Mouse (Mus musculus) induced T-regulatory cell, adult 2 months (primary cell): ENCODE data around the gene Panx3.
A peak's percentile ranks its signal among the peaks of the same experiment; 100 is the strongest.

Experiments used
- DNase-seq: peaks from one replicate; pipeline ENCODE4 v3.0.0-alpha.2; 2012; ENCODE audit warnings: low read depth

Gene Panx3

DNA sequence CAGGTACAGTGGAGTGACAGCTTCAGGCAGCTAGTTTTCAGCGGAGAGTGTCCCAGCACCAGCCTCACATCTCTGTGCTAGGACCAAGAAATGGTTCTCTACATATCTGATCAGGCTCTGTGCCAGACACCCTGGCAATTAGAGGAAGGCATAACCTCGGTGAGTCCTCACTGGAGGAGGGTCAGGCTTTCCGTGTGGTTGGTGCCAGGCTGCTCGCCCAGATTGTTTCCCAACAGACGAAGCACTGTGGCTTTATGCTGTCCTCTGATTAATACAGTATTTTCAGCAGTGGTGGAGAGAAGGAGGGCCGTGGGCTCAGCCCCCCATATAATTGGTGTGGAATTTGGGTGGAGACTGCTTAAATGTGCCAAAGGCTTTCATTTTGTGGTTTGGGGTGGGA lies at the start of gene Panx3:
Panx3 (minus strand) TSS at position 121 of the 400 bp plus-strand sequence.
- DNase-seq, result no peak

DNA sequence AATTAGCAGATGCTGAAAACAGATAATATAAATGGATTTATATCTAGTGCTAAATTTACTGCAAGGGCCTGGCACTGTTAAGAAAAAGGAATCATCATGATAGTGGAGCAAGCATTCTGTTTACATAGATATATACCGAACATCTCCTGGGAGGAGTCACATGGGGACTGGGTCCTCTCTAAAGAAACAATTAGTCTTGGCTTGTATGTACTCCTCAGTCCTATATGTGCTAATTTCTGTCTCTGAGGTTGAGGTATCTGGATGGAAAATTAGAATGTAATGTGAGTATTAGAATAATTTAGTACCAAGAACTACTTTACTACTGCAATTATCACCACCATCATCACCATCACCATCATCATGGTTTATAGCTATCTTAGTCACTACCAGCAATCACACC lies 47.1 kb upstream of the Panx3 start, which contains the start of gene Olfr160:
Olfr160 (minus strand) TSS at position 101 of the 400 bp plus-strand sequence.
- no peak for DNase-seq

DNA sequence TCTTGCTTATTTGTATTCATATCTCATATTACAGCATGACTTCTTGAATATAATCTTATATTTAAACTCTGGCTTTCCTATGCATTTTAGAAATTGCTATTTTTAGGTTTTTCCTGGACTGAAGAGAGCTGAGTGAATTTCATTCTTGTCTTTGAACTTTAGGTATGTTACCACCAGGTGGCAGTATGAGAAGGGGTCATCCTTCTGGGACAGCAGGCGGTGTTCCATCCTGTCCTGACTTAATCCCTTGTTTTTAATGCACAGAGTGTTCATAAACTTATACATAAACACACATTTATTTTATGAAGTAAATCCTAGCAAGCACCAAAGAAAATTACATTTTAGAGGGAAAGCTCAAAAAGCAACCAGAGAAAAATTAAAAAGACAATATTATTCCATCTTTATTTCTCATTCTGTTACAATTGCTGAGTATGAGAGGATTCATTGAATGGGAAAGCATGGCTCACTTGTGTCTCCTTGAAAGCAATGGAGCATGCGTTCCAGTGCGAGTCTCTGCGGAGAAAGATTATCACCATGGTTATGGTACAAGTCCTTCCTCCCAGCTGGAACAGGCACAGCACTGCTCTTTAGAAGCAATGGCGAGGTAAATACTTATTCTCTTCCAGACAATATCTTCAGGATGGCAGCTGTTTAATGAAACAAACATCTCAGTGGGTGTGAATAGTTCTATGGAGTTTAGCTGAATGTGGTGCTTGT lies 21.1 kb upstream of the Panx3 start:
- DNase-seq, result peak; percentile 29

DNA sequence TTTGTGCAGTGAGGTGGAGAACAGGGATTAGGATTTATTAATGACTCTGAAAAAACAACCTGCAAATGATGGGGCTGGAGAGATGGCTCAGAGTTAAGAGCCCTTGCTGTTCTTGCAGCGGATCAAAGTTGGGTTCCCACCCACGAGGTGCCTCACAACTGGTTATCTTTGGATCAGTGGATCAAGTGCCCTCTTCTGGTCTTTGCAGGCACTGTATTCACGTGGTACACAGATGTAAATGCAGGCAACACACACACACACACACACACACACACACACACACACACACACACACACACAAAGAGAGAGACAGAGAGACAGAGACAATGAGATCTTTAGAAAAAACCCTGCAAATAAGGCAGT lies 18.9 kb upstream of the Panx3 start:
- no peak for DNase-seq

DNA sequence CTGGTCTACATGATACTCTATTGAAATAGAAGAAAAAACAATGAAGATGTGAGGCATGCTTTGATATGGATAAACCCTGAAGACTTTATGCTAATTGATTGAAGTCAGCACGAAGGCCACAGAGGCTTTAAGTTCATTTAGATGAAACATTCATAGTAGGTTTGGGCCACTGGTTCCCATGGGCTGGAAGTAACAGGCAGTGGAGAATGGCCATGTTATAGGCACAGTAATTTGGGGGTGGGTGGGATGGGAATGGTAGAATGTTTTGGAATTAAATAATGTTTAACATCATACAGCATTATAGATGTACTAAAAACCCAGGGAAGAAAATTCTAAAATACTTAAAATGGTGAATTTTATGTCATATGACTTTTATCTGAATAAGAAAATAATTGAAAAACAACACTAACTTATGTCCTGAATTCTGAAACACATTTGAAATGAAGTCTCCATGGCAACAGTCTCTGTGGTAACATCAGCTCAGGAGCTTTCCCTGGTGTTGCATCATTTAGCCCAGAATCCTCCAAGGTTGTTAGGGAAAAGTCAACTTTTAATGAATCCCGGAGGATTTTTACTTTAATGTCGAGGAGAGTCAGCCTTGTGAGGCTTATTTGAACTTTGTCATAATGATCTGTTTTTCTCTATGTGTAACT lies 18.4 kb upstream of the Panx3 start:
- DNase-seq, result no peak

DNA sequence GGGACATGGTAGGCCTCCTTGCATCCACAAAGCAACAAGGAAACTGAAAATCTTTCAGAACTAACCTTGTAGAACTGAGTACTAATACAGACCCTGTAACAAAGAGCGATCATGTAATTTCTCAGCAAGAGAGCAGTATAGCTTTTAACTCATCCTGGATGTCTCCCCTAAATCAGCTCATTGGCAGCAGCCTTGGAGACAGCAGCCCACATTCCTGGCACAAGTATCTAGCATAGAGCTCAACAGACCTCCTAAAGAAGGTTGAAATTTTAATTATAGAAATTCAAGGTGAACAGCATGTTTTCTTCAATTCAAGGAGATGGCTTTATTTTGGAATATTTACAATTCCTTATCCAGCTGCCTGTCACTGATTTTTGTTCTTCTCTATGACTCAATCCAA lies 12.1 kb upstream of the Panx3 start:
- DNase-seq, result no peak

DNA sequence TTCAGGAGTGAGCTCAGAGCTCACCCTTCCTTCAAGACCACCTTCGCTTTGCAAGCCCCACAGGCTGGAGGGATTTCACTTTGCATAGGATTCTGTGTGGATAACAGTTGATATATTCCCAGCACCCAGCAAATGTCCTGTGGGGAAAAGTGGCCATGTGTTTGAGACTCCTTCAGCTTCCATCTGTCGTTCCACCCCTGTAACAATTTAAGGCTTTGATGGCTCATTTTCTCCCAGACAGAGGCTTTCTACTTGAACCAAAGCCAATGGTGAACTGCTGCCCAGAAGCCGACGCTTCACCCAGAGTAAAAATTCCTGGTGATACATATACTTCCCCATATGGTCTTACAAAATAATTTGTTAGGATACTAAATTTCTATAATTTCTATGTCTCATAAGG lies 6.3 kb upstream of the Panx3 start:
- no peak for DNase-seq

DNA sequence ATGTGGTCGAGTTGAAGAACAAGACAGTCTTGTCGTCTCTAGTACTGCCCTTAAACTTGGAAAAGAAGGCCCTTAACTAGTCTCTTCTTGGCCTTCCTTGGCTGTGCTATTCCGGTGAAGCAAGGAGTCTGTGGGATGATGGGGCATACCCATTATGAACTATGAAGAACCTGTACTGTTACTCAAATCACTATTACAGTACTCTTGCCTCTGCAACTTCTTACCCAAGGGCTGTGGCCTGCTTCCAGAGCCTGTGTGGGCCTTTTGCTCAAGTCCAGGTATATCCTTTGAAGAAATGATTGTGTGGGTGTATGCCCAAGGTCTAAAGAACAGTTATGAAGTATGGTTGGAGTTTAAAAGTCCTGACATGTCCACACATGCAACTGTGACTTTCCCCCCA lies 1.2 kb upstream of the Panx3 start:
- no peak for DNase-seq

DNA sequence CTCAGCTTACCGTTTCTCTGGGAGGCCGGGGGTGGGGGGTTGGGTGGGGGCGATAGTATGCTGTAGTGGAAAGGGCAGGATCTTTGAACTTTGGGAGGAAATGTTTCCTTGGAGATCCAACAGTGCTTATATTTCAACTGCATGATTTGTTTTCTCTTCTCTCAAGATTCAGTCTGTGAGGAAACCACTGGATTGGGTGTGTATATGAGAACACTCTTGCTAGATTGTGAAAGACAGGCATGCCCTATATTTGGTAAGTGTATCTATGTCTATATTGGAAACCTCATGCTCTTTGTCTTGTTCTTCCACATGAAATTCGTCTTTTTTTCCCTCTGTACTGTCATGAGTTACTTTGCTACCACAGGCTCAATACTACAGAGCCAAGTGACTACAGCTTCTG lies 643 bp upstream of the Panx3 start:
- no peak for DNase-seq

DNA sequence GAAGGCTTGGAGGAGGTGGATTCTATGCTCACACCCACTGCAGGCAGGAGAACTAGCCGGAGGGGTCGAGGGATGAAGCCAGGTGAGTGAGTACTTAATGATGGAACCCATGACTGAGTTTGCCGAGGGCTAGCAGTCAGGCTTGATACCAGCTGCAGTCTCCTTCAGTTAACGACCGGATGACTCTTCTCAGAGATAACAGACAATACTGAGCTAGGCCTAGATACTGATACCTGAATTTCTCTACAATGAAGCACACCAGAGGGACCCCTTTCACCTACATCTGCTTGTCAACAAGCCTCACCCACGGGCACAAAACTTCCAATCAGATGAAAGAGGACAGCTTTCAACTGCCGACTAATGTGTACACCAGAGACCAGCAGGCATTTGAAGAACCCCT lies 3.0 kb downstream of the Panx3 start:
- DNase-seq, result no peak

DNA sequence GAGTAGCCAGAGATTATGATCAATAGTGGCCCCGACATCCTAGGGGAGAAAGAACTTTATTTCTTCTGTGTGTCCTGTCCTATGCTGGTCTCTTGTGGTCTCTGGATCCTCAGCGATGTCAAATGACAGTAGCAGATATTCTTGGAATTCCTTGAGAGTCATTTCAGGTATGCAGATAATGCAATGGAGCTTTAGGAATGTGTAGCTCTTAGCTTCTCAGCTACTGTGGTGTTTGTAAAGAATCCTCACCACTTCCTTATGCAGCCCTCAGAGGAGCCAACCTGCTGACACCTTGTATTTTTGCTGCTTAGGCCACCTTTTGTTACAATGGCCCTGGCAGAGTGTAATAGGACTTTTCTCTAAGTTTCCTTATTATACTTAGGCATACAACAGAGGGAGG lies 4.4 kb downstream of the Panx3 start:
- DNase-seq, result no peak

DNA sequence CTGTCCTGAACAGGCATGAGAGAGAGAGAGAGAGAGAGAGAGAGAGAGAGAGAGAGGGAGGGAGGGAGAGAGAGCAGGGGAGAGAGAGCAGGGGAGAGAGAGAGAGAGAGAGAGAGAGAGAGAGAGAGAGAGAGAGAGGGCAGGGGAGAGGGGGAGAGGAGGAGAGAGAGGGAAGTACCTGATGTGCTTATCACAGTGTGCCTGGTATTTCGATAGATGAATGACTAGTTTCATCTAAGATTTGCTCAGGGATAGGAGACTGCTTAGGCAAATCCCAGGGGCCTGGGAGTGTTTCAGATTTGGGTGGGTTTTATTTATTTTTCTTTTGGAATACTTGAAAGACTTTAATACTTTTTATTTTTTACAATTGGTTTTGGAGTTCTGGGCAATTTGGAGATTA lies 5.8 kb downstream of the Panx3 start:
- DNase-seq, result no peak

DNA sequence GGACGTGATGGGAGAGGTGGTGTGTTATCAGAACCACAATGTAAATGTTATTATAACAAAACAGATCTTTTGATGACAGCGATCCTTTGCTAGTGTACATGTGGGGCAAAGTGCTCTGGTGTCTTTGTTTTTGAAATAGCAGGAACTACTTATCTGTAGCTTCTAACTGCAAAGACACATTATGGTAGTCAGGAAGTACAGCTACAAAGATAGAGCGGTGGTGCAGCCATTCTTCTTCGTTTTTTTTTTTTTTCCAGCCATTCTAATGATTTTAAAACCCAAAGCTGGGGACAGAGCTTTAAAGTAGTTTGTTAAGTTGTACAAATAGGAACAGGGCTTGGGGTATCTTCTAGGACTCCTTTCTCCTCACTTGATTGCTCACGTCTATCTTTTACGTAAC lies 9.6 kb downstream of the Panx3 start:
- DNase-seq, result no peak

DNA sequence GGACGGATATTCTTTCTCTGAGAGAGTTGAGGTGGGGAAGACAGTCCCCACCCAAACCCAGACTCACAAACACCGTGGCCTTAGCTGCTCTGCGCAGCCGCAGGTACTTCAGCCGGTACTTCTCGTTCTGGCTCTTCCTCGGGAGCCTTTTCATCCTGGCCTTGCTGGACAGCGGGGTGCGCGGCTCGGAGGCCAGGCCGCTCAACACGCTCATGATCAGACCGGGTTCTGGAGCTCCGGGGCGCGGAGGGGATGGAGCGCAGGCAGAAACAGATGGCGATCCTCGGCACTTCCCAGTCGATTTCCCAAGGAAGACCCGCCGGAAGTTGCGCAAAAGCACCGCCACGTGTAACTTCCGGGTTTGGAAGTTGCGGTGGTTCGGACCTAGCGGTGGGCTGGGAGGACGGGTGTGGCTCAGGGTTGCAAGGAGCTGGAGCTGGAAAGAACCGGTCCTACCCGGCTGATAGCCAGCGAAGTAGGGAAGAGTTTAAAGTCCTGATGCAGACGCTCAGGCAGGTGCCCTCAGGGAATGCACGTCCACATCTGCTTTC lies 12.0 kb downstream of the Panx3 start, which contains the start of gene Tbrg1:
Tbrg1 (minus strand) TSS at position 382 of the 551 bp plus-strand sequence.
- DNase-seq, result peak; percentile 74

DNA sequence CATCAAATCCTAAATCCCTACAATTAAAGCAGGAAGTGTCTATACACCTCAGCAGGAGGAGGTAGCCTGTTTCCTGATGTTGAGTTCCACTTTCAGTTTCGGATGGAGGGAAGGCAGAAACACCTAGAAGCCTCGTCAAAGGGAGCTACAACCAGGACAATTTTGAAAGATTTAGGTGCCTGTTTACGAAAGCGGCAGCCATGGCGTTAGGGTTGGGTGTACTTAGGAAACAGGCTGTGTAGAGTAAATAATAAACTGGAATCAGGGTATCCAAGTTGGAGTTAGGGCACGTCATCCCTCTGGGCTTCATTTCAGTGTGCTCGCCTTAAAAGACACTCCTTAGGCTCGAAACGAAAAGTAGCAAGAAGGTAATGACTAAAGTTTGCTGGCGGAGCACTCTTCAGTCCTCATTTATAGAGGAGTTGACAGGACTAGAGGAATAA lies 12.6 kb downstream of the Panx3 start:
- DNase-seq, result peak; percentile 89

DNA sequence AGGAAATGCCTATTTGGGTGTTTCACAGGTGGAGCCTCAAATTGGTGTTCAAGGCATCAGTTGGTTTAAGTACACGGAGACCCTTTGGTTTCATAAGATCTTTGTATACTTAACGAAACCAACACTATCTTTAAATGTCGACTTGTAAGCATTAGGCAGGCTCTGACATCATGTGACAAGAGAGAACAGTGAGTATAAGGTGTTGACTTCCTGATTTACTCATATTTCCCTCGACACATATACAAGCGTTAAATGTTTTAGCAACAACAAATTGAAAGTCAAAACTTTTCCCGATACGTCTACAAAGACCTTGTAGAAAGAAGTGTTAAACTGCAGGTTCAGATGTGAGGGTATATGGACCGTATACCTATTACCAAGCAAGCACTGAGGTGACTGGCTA lies 13.1 kb downstream of the Panx3 start:
- peak; percentile 74 for DNase-seq

DNA sequence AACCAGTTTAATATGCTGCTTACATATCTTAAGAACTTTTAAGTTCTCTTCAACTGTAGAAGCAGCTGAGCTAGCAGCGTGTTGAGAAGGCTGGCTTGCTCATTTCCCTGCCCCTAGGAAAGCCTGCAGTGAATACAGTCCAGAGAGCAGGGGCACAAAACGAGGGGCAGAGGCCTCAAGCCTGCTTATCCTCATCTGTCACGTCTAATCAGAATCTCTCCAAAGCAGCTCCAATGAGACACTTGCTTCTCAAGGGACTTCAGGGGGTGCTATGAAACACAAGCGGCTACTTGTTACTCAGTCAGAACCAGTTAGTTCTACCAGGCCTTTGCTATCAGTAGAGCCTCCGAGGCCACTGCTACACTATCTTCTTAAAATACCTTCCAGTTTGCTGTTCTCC lies 15.2 kb downstream of the Panx3 start:
- DNase-seq, result no peak

DNA sequence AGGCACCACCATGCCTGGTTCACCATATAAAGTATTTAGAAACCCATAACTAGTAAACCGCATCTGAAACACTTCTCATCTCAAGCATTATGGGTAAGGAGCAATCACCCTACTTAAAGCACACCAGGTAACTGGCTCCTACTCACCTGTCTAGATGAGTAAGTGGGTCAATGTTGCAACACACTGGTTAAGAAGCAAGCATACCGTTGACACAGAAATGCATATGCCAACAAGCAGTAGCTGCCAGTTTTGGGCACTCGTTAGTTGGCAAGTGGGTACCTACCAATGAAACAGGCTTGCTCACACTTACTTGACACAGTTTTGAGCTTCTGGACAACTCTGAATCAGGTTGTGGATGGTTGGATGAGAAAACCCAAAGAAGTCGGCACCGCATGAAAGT lies 18.4 kb downstream of the Panx3 start:
- DNase-seq, result no peak

DNA sequence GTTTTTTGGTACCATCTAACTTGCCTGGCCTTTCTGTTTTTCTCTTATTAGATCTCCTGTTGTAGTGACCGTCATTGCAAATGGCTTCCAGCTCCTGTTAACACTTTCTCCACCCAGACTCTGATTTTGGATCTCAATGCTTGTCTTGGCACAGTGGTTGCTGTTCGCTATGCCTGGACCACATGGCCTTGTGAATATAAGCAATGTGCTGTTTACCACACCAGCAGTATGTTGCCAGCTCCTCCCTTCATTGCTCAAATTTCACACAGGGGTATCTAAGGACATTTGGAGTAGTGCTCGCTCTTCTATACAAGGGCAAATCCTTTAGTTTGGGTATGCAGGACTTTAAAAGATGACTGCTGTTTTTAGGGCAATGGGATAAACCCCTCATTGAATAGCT lies 22.8 kb downstream of the Panx3 start:
- no peak for DNase-seq

DNA sequence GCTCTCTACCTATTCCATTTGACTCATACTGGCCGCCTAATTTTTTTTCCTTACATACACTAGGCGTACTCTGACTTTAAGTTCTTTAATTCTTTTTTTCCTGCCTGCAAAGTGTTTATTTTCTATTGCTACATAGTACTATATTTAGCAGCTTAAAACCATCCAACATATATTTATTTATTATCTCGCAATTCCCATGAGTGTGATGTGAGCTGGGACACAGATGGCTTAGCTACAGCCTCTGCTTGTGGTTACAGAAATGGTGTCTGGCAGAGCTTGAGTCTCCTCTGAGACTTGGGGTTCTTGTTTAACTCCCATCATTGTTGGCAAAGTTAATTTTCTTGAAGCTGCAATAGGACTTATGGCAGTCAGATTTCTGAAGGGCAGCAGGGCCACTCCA lies 30.3 kb downstream of the Panx3 start:
- no peak for DNase-seq

DNA sequence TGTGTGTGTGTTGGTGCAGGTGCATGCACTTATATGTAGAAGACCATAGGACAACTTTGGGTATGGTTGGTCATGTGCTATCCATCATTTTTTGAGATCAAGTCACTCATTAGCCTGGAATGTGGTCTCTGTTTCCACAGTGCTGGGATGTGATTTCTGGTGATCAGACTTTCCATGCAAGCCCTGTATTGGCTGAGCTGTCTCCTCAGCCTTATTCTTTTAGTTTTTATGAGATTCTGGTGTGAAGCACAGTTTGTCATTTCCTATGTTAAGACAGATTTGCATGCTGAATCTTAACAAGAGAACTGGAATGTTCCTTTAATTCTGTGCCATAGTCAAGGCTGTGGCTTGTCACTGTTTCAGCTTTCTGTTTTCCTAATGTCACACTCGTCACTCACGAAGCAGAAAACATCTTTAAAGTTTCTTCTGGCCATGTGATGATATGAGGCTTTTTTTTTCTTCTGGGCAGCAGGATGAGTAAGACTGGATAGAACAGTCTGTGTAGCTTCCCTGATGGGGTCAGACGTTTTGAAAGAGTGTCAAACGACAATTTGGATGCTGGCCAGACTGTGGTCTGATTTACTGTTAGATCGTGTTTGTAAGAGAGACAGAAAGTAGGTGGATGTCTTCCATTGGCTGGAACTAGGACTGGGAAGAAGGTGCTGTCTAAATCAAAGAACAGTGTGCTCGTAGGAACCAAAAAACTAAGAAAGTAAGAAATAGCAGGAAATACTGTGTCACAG lies 32.1 kb downstream of the Panx3 start:
- DNase-seq, result no peak

DNA sequence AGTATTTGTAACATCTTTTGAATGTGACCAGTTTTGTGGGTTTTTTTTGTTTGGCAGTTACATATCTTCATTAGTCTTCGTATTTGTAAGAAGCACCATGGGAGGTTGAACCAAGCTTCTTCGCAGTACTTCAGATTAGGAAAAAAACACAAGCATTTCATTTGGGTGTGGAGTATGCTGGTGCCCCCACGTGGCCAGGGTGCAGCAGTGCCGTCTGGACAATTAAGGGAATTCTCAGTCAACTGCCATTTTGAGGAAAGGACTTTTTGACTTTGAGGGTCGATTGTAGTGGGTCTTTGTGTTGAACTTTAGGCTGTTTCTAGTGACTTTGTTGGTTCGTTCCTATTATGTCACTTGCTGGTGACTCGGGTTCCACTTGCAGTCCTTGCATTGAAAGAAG lies 32.7 kb downstream of the Panx3 start:
- peak; percentile 49 for DNase-seq

DNA sequence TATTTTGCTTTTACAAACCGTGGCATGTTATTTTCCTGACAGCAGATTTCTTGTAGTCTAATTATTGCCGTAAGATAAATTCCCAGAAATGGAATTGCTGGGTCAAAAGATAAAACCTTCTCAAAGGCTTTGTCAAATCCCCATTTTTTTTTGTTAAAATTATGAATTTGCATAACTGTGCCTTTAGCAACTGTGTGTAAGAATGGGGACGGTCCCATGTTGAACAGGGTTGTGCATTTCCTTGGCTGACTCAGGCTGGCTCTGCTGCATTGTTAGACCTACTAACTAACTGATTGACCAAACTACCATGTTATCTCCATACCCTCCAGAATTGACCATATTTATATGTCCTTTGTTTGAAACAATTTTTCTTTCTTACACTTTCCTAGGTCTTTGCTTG lies 34.8 kb downstream of the Panx3 start:
- no peak for DNase-seq
